Mouse (Mus musculus) olfactory bulb, adult 2 months (tissue): ENCODE measurements around the gene Cfdp1.

Experiments used
- CTCF ChIP-seq: fragments of 200-500 bp; IDR thresholded peaks from 2 replicates; pipeline ENCODE4 v1.5.1; 2012; ENCODE audit warnings: low read depth, mild to moderate bottlenecking, low read length, moderate library complexity; ENCODE audit not compliant: insufficient read depth
- POLR2A ChIP-seq: fragments of 200-500 bp; IDR thresholded peaks from 2 replicates; pipeline ENCODE4 v1.6.1; 2012; ENCODE audit warnings: mild to moderate bottlenecking, low read depth, low read length, moderate library complexity; ENCODE audit not compliant: insufficient read depth

DNA sequence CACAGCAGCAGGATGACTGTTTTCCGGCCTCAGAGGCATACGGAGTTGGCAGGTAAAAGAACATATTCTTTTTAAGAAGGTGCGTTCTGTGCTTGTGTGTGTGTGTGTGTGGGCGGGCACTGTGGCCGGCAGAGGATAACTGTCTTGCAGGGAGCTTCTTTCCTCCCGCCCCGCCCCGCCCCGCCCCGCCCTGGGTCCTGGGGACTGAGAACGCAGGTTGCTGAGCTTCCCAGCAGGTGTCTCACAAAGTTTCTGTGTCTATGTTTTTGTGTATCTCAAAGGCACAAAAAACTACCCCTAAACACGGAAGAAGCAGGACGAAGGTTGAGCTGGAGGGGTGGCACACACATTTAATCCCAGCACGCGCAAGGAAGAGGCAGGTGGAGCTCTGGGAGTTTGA, 84.8 kb downstream of the Cfdp1 start:
- TF ChIP-seq POLR2A (no peak), CTCF (no peak)
